Mouse (Mus musculus): ENCODE data around the gene Vcan.
A peak's percentile ranks its signal among the peaks of the same experiment; 100 is the strongest.
"Not testable (repeated sequence)": the region's sequence is repeated elsewhere in the genome, so short reads cannot be mapped to it uniquely, and the experiment has no call there.

Vcan gene

DNA sequence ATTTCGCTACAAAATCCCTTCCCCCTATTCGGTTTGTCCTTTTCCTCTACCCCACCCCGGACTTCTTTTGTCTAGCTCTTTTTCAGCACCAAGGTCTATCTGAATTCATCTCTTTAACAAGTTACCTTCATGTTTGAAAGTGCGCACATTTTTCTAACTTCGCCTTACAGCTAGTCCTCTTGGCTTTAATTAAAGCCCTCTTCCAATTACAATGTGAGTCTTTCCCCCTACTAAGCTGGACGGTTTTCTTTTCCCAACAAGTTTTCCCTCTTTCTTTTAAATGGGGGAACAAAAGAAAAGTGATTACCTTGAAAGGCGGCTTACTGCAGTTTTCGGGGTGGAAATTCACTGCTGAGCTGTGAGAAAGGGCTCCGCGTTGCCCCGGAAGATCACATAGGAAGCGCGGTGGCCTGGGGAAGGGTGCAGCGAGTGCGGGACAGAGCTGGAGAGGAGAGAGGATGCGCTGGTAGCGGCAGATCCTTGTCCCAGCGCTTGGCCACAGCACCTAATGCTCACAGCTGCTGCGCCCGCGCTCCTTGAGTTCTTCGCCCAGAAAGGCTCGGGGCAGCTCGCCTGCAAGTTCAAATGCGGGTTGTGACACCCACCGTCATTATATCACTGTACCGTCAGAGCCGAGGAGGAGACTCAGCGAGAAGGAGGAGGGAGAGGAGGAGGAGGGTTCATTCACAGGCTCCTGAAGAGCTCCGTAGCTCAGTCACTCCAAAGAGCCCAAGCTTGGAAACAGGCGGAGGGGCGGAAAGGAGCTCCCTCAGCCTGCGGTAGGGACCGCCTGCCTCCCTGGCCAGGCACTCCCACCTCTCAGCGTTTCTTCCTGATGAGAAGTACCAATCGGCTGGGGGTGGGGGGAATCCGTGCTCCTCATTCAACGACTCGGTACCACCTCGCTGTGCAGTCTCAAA, at the start of gene Vcan:
Gene Vcan (minus strand): TSS at position 744 of the 920 bp plus-strand sequence.
- DNase-seq: peak; percentile 5 to 21

DNA sequence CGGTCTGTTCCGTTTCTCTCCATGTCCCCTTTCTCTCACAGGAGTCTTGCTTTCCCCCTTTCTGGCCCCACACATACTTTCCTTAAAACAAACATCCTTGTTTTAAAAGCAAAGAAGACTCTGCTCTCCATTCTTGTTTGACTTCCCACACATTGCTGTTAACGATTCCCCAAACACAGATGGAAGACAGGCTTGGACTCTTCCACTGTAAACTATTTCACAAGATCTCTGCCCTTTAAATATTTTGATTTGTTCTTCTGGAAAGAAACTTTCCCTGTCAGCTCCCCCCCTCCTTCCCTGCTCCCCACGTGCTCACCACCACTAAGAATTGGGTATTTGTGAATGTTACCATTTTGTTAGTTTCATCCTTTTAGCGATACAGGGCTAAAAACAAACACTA, 49.2 kb upstream of the Vcan start:
- DNase-seq: no peak

DNA sequence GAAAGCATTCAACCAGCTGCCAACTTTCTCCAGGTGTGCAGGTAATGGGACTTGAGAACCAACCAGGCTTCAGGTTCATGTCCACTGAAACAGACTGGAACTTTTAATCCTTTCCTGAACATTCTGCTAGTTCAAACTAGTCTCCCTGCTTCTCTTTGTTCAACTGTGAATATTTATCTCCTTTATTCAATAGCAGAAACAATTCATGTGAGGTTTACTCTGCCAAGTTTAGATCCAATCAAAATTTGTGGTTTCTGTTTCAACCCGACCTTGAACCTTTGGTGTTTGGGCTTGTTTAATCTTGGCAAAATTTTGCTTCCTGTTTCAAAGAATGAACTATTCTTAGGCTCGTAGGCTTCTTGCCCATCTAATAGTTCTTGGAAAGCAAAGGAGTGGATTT, 40.6 kb upstream of the Vcan start:
- no peak for DNase-seq

DNA sequence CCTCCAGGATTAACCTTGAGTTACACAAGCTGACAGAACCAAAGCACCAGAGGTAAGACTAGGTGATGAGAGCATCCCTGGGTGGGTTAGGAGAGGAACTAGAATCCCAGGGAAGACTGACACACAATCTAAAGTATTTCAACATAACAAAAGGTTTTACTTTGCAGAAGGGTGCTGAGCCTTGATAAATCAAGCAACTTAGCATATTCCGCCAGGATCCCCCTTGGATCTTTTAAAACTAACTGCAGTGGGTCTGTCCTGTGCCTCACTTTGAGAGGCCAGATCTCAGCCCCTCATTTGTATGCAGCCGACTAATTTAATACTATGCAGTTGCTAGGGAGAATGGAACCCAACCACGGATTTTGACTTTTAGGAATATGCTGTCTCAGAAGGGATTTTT, 38.0 kb upstream of the Vcan start:
- DNase-seq: no peak

DNA sequence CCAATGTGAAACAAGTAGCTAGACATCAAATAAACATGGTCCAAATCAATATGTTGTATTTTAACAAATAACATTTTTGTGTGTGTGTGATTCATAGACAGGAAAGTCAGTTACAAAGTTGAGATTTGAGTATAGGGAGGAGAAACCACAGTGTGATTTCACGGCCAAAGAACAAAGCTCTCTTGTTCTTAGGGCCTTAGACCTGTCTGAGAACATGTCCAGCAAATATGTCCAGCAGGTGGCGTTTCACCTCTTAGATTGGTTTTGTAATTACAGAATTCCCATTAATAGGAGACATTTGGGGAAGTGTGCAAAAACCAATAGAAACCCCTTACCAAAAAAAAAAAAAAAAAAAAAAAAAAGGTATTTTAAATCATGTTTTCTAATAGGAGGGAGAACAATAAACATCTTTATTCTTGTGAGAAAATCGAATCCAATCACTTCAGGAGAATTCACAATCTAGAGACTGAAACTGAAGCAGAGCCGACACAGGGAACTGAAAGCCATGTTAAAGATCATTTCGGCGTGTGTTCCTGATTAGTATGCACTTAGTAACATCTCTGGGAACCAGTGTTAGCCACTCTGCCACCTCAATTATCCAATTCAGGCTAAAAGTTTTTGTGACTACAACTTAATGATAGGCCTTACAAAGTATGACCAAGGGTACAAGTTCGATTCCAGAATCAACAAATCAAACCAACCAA, 37.1 kb upstream of the Vcan start:
- DNase-seq: peak; percentile 53 to 56

DNA sequence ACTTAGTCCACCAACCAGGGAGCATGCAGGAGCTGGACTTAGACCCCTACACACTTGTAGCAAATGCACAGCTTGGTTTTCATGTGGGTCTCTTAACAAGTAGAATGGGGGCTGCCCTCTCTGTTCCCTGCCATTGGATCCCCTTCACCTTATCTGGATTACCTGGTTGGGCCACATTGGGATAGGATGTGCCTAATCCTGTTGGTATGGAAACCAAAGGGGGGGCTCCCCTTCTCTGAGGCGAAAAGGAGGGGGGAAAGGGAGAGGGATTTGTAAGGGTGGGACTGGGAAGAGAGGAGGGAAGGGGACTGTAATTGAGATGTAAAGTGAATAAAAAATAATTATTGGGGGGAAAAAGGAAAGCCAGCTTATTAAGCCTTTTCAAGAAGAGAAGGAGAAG, 35.5 kb upstream of the Vcan start:
- DNase-seq: no peak

DNA sequence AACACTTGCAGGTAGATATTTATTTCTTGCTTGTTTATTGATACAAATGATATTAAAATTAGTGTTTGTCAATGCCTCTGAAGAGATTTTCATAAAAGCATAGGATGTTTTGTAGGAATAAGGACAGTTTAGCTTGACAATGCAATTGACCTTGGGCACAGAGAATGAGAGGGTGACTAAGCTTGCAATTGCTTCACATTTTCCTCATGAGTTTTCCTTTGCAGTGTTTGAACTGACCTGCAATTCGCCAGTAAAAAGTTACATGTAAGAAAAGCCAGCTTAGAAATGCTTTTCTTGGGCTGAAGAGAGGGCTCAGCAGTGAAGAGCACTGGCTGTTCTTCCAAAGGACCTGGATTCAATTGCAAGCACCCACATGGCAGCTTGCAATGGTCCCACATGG, 34.8 kb upstream of the Vcan start:
- DNase-seq: no peak

DNA sequence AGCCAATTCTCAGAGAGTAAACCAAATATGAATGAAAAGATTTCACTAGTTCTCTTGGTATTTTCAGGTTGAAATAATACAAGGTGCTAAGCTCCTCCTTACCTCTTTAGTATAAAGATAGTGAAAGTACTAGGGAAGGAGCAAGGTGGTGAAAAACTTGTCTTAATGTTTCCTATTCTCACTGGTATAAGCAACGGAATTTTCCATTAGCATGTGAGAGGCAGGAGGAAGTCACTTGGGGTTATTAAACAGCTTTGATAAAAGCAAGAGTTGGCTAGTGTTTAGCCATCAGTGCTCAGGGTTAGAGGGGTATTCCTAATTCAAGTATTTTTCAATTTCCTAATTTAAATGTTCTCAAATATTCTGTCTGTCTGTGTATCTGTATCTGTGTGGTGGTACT, 24.2 kb upstream of the Vcan start:
- DNase-seq: no peak

DNA sequence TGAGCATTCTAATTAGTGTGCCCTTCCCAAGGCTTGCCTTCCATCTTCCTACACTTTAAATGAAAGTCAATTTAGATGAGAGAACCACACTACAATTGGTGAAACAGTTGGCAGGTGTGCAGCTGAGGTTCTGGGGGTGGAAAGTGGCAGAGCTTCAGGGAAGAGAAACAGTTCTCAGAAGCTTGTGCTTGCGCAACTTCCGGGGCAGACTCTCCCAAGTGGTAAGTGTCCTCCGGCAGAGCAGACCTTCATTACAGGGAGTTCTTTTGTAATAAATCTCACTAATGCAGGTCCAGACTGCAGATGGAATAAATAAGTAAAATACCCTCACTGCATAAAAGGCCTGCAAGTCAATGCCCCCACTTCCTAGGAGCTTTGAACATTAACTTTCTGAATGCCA, 23.7 kb upstream of the Vcan start:
- DNase-seq: no peak

DNA sequence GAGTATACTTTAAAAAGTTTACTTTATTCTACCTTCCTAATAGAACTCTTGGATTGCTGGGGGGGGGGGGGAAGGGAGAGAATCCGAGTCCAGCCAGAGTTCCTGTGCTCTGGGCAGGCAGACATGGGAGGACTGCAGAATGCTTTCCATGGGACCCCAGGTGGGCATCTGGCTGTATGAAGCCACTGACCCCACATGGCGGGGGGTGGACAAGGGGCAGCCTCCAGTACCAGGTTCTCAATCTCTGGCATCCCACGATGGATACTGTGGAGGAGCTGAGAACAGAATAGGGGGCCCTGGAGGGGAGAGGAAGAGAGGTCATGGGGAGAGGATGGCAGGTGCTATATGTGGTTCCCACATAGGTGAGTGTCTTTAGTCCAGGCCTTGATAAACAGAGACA, 20.0 kb upstream of the Vcan start:
- no peak for DNase-seq

DNA sequence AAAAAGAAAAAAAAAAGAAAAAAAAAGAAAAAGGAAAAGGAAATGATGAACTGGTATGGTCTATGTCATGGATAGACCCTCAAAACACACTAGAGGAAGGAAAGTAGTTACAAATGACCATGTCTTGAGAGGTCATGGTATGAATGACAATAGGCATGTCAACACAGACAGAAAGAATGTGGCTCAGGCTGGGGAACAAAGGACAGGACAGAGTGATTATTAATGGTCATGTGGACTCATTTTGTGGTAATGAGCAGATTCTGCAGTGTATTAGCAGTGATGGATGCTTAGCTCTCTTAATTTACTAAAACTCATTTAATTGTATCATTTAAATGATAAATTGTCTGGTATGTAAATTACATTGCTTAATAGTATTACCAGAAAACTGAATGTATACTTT, 14.0 kb upstream of the Vcan start:
- no peak for DNase-seq

DNA sequence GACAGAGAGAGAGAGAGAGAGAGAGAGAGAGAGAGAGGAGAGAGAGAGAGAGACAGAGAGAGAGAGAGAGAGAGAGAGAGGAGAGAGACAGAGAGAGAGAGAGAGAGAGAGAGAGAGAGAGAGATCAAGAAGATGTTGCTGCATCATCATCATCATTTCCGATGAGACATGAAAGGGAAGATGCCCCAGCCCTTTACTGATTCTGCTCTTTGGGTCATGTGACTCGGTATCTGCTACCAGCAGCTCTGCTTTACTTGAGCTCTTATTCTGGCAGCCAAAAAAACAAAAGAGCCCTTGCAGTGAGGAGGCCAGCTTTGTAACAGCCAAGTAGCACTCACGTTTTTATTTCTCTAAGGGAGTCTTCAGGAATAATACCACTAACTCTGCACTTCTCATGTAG, 8.3 kb upstream of the Vcan start:
- not testable (repeated sequence) for DNase-seq

DNA sequence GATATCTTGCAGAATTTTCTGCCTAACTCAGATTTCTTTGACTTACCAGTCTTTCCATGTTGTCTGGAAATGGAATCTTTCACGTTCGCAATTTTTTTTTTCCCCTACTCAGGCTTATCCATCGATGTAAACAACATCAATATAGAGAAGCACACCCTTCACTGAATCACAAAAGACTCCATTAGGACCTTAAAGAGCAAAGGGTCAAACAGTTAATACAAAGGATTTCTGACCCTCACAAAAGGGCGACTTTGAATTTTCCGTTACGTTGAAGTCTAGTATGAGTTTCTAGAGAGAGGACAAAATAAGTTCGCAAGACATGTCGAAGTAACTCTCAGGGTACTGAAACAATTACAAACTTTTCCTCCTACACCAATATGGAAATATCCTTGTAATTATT, 892 bp upstream of the Vcan start:
- DNase-seq: no peak

DNA sequence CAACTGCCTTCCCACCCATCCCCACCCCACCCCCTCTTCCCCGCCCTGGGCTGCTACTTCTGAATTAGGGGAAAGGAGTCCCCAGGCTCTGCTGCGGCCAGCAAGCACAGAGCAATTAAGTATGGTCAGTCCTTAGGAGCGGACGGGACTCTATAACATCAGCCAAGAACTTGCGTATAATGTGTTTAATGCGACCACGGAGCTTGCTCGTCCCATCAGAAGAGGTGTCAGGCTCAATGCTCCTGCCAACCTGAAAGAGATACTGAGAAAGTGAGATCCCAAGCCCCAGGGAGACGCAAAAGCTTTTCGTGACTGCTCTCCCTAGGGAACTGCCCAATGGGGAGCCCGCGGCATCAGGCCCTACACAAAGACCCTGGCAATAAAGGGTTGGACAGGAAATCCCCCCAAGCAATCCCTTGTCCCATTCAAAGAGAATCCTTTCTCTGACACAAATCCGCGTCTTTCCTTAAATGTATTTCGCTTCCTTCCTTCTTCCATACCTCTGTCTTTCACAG, 434 bp upstream of the Vcan start:
- no peak for DNase-seq

DNA sequence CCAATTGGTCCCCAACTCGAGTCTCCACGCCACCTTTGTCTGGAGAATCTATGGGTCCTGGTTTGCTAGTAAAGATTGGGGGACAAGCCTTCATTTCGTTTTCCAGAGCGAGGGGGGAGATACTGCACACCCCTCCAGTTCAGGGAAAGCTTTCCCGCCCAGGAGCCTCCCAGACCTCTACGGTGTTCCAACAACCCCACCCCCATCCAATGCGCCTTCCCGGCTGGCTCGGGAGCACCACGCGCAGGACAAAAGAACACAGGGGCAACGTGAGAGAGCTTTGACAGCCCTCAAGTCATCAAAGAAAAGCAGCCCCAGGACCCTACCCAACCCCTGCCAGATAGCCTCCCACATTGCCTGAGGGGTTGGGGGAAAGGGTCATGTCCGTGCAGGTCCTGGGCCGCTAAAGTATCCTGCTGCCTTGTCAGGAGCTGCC, 1.2 kb downstream of the Vcan start:
- DNase-seq: peak; percentile 6 to 15

DNA sequence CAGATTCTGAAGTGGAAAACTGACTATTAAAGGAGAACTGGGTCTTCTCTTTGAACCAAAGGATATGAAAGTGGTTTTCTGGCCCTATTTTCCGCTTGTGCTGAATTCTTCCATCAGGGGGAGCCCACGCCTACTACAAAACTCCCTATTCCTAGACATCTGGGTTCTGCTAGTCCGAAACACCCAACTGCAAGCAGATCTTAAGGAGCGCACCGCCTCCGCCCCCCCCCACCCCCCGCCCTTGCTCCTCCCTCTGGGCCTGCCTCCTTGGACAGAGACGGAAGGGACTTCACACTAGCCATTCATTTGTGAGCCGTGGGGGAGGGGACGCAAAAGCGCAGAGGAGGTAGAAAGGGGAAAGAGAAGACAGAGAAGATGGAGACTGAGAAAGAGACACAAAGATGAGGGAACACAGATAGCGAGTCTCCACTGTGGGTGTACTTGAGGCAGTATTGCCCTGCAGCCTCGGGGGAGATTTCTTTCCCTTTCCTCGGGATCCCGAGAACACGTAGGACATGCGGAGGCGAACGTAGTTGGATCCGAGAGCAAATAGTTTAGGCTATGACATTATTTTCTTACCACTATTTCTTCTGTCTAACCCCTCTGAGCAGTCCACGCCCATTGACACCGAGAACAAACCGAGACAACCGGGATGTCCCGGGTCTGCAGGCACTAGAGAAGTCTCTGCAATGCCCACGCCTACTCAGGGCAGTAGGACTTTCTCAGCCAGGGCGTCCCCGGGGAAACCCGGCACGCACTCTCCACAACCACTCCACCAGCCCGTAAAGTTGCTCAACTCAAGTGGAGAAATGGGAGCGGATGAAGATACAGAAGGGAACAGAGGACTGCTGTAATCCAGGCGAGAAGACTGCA, 1.8 kb downstream of the Vcan start:
- DNase-seq: peak; percentile 32 to 34

DNA sequence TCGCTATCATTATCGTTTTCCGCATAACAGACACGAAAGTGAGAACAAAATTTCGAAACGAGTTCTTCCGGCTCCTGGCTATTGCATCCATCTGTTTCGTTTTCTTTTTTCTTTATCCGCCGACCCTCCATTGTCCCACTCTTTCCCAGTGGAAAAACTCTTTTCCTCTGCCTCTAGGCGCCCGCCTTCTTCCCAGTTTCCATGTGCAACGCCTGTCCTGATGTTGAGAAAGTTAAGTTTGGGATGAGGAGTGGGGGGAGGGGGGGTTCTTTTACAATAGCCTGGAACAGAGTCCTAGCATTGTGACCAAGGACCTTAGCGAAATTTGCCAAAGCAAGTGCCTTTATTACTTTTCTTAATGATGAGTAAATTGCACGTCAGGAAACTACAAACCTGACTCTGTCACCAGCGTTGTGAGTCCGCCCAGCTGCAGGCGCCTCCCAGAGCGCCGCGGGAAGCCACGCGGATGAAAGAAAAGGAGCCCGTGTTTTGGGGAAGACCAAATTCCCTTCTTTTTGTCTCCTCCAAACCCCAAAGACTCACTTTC, 2.5 kb downstream of the Vcan start:
- DNase-seq: no peak

DNA sequence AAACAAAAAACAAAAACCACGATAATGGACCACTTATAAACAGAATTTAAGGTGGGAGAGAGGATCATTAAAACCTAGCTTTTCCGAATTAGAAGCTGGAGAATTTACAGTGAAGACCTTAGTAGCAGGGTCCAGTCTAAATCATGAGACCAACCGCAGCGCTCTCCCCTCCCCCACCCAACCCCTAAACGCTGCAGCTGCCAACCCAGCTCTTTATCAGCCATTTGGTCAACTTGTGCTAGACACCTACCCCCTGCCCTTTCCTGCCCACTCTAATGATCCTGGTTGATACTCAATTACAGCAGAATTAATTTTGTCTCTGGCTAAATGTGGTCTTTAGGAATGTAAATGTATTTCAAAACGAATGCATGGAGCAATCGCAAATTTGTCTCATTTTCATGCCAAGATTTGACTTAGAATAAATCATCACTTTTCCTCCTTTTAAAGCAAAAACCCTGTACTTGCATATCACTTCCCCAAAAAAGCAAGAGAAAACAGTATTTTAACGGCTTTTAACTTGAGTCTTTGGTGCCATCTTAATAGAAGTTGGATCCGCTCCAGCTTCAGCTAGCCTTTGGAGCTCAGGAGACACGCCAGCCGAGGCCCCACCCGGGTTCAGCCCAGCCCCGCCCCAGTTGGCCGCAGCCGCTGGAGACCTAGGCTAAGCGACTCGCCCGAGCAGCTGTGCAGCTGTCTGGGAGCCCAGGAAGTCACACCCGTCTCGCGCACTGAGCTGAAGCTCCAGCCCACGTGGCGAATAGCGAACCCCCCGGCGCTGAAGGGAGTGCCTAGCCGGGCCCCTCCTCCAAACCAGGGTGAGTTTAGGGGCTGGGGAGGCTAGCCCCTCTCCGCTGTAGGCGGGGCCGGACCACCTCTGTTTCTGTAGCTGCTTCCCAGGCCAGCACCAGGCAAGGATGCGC, 3.3 kb downstream of the Vcan start:
- peak; percentile 16 to 22 for DNase-seq

DNA sequence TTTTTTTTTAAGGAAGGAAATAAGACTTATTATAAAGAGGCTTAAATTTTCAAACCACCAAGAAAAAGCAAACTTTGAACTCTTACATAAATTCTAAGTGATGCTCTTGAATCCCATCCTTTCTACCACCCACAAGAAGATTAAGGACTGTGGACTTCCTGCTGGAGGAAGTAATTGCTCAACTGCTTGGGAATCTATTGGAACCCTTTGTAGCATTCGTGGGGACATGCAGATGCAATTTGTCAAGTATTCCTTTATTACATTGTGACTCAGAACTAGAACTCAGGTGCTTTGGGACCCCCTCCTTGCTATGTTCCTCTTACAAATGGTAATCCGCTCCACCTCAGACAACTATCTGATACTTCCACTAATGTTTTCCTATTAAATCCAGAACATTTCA, 4.0 kb downstream of the Vcan start:
- no peak for DNase-seq

DNA sequence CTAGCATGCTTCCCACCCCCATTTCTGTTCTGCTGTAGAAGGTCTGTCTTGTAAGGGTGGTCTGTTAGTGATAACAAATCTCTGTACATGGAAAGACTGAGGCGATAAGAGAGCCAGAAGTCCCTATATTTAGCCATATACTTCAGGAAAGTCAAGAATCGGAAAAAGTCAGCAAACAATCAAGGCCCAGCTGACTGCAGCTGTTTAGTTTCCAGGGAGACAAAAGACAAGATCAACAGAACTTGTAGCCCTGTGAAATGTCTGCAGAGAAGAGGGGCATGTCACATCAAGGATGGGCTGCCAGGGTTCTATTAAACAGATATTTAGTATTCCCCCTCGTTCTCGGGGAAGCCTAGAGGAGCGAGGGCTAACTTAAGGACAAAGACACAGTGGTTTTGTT, 7.2 kb downstream of the Vcan start:
- DNase-seq: no peak

DNA sequence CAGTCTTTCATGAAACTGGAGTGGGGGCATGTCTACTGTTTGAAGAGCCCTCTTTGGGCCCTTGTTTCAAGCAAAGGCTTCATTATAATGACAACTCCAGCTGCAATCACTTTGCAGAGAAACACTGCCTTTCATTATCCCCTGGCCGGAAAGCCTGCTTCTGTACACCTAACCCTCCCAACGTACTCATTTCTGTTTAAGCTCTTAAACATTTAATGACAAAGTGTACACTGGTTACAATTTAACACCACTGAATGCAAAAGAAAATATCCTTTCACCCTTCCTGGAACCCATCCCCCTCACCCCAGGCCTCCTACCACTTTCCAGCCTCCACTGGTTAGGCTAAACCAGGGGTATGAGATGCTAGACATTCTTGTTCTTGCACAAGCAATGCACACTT, 15.8 kb downstream of the Vcan start:
- no peak for DNase-seq

DNA sequence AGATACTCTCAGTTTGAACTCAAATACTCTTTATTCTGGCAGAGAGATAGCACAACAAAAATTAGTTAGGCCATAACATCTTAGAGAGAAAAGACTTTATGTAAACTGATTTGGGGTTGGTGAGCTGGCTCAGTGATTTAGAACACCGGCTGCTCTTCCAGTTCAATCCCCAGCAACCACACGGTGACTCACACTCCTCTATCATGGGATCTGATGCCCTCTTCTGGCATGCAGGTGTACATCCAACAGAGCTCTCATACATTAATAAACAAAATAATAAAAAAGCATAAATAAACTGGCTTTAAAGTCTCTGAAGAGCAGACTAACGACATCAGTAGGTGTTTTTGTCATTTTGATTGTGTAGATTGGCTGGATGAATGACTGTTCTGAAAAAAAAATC, 21.8 kb downstream of the Vcan start:
- DNase-seq: no peak
